Mouse (Mus musculus): ENCODE results near the gene Flt3. TPM values are rescaled to one million over a fixed set of nuclear protein-coding genes. Genes with fewer than 3 reads are reported as not detected.

The Flt3 gene
- total and polyA plus RNA-seq, 2 experiments from 2014 or later, result 2.5 to 2.8 TPM

DNA sequence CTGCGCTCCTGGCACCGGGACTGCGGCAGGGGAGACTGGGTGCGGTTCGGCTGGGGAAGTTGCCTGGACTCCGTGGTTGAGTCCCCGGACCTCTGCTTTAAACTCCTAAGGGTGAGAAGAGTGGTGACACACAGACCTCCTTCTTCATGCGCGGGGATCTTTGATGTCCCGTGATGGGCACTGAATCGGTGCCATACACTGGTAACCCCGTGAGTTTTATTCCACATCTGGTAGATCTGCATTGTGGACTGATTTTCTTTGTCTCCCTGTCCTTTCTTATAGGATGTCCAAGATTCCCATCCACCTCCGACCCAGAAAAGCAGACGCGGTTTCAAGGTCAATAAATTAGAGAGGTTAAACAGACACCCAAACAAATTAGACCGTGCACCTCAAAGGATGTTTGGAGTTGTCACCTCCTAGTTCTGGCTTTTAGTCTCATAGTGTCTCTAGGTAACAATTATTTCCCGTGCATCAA is 253 bp upstream of the Flt3 start:
- ATAC-seq, result no peak
- peak overlapping the region; percentile 54 for H3K27ac ChIP-seq
- no peak for TF ChIP-seq CTCF (IDR thresholded peaks at IDR 0.05; ENCODE audit: low read depth)
- peak overlapping the region; percentile 57 for H3K4me3 ChIP-seq (ENCODE audit: low read length)
- no peak for DNase-seq (ENCODE audit: low spot score)
- peaks cover 13% of the 10 kb centered on the region; the same call in 1 of the 2 replicates for H3K27me3 ChIP-seq (ENCODE audit: insufficient read depth, low read length)
- 2% methylated on average over 17 of the region's 17 CpGs for WGBS
- H3K4me1 ChIP-seq (ENCODE audit: insufficient read depth, low read length), result 0 out of 2 replicates have a peak, but pooled peaks cover 4% of the 10 kb centered on the region
- H3K4me2 ChIP-seq (ENCODE audit: low read depth, low read length), result peak overlapping the region; percentile 84
- H3K9ac ChIP-seq (replicated peaks; ENCODE audit: low read length), result peak overlapping the region; percentile 58
- H3K9me3 ChIP-seq (ENCODE audit: low read length), result no peaks in the 10 kb centered on the region
- H3K36me3 ChIP-seq (ENCODE audit: insufficient read depth, low read length), result no peaks in the 10 kb centered on the region

DNA sequence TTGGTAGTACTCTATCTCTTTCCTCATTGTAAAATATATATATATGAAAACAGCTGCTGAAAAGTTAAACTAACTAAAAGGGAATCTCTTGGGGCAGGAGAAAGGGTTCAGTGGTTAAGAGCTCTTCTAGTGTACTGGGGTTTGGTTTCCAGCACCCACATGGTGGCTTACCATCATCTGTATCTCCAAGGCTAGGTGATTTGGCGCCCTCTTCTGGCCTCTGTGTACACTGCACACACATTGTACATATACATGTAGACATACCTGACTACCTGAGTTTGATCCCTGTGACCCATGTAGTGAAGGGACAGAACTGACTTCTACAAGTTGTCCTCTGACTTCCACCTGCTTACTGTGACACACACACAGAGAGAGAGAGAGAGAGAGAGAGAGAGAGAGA is 5.2 kb downstream of the Flt3 start:
- ATAC-seq (no peak), DNase-seq (ENCODE audit: low spot score) (no peak)
- Histone ChIP-seq H3K36me3 (ENCODE audit: insufficient read depth, low read length) (no peaks in the 10 kb centered on the region), H3K9ac (replicated peaks; ENCODE audit: low read length) (no peak overlapping the region), H3K27ac (no peak overlapping the region), H3K4me1 (ENCODE audit: insufficient read depth, low read length) (no peaks in the 10 kb centered on the region), H3K9me3 (ENCODE audit: low read length) (no peaks in the 10 kb centered on the region), H3K4me3 (ENCODE audit: low read length) (no peak overlapping the region), H3K4me2 (ENCODE audit: low read depth, low read length) (no peak overlapping the region), H3K27me3 (ENCODE audit: insufficient read depth, low read length) (peaks cover 9% of the 10 kb centered on the region; the same call in 1 of the 2 replicates)
- TF ChIP-seq CTCF (IDR thresholded peaks at IDR 0.05; ENCODE audit: low read depth), result no peak; the same call in 1 of the 2 replicates
- 30% methylated on average over 1 of the region's 1 CpGs for WGBS

DNA sequence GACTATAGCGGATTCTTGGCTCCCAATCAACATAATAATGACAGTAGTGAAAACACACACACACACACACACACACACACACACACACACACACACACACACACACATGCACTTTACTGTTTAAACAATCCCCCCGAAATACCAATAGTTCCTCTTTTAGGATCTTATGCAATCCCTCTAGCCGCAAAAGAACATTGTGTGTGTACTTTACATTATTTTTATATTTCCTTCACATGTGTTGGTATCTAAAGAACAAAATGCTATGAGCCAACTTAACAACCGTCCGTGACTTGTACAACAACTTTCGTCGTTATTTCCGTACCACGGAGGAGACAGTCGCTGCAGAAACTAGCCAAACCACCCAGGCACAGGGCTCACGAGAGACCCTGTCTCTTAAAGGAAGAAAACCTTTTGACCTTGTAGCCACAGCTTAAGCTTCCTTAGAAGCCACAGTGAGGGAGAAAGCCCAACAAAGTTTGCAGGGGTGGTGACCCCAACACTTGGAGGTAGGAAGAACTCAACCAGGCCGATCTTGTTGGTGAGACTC is 7.5 kb downstream of the Flt3 start:
- no peaks in the 10 kb centered on the region for H3K4me1 ChIP-seq (ENCODE audit: insufficient read depth, low read length)
- H3K9ac ChIP-seq (replicated peaks; ENCODE audit: low read length), result no peak overlapping the region
- no peak overlapping the region for H3K4me2 ChIP-seq (ENCODE audit: low read depth, low read length)
- H3K36me3 ChIP-seq (ENCODE audit: insufficient read depth, low read length), result no peaks in the 10 kb centered on the region
- WGBS, result 84% methylated on average over 12 of the region's 12 CpGs
- TF ChIP-seq CTCF (IDR thresholded peaks at IDR 0.05; ENCODE audit: low read depth), result no peak
- H3K27me3 ChIP-seq (ENCODE audit: insufficient read depth, low read length), result no peaks in the 10 kb centered on the region
- DNase-seq (ENCODE audit: low spot score) (no peak), ATAC-seq (no peak)
- no peak overlapping the region for H3K27ac ChIP-seq
- H3K9me3 ChIP-seq (ENCODE audit: low read length), result no peaks in the 10 kb centered on the region
- no peak overlapping the region for H3K4me3 ChIP-seq (ENCODE audit: low read length)

DNA sequence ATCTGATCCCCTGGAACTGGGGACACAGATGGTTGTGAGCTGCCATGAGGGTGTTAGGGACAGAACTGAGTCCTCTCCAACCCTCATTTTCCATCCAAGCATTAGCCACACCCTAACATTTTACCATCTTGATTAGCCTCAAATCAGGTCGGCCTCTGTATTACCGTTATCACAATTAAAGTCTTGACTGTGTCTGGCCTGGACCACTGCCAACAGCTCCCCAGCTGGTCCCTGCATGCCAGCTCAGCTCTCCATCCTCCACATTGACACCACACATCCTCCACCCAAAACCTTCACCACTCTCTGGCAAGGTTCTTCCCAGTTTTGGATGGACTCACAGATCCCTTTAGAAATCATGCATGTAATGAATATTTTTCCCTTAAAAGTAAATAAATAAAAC is 9.5 kb downstream of the Flt3 start:
- Histone ChIP-seq H3K27ac (no peak overlapping the region), H3K4me1 (ENCODE audit: insufficient read depth, low read length) (no peaks in the 10 kb centered on the region), H3K9ac (replicated peaks; ENCODE audit: low read length) (no peak overlapping the region), H3K4me2 (ENCODE audit: low read depth, low read length) (no peak overlapping the region), H3K4me3 (ENCODE audit: low read length) (no peak overlapping the region), H3K27me3 (ENCODE audit: insufficient read depth, low read length) (no peaks in the 10 kb centered on the region), H3K9me3 (ENCODE audit: low read length) (no peaks in the 10 kb centered on the region), H3K36me3 (ENCODE audit: insufficient read depth, low read length) (no peaks in the 10 kb centered on the region)
- DNase-seq (ENCODE audit: low spot score) (no peak), ATAC-seq (no peak)
- TF ChIP-seq CTCF (IDR thresholded peaks at IDR 0.05; ENCODE audit: low read depth), result no peak
- 31% methylated on average over 2 of the region's 2 CpGs for WGBS

DNA sequence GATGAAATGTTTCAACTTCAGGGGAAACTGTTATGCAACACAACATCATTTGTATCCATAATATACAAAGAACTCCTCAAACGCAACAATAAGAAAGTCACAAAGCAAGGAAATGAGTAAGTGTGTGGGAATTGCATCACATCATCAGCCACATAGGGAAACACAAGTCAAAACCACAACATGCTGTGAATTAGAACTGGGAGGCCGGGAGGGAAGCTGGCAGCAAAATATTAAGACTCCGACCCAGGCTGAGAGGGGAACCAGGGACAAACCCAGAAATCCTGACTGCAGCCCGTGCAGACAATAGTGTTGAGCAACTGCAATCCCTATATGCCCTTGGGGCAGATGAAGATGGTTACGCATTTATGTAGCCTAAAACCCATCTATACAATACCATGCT is 11.2 kb downstream of the Flt3 start:
- Histone ChIP-seq H3K4me2 (ENCODE audit: low read depth, low read length) (no peak overlapping the region), H3K4me3 (ENCODE audit: low read length) (no peak overlapping the region), H3K9ac (replicated peaks; ENCODE audit: low read length) (no peak overlapping the region), H3K9me3 (ENCODE audit: low read length) (no peaks in the 10 kb centered on the region), H3K36me3 (ENCODE audit: insufficient read depth, low read length) (no peaks in the 10 kb centered on the region), H3K4me1 (ENCODE audit: insufficient read depth, low read length) (no peaks in the 10 kb centered on the region), H3K27me3 (ENCODE audit: insufficient read depth, low read length) (no peaks in the 10 kb centered on the region), H3K27ac (no peak overlapping the region)
- TF ChIP-seq CTCF (IDR thresholded peaks at IDR 0.05; ENCODE audit: low read depth), result no peak
- 85% methylated on average over 5 of the region's 5 CpGs for WGBS
- ATAC-seq (no peak), DNase-seq (ENCODE audit: low spot score) (no peak)

DNA sequence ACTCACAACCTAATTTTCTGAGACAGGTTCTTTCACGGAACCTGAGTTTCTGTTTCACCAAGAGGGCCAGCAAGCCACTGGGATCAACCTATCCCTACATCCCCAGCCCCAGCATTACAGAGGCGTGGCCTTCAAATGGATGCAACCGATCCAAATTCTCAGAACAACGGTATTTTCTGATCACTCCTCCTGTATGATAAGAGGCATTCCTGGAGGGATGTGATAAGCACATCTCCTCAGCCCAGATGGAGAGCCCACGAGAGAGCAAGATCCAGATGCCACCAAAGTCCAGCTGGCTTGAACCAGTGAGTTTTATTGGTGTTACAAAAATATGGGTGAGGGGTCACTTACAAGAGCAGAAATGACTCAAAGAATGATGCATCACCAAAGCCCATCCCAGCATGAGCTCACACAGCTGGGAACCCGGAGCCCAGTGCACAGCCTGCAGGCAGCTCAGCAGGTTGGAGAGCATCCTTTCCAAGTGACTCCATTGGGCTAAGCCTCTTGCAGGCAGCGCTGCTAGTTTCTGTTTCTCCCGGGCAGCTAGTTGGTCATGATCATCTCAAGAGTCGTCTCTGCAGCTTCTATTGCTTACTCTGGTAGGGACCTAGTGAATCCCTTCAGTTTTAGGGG is 11.8 kb downstream of the Flt3 start:
- H3K9me3 ChIP-seq (ENCODE audit: low read length), result no peaks in the 10 kb centered on the region
- H3K27ac ChIP-seq, result no peak overlapping the region
- H3K36me3 ChIP-seq (ENCODE audit: insufficient read depth, low read length), result no peaks in the 10 kb centered on the region
- no peak overlapping the region for H3K4me2 ChIP-seq (ENCODE audit: low read depth, low read length)
- no peak for DNase-seq (ENCODE audit: low spot score)
- no peak overlapping the region for H3K9ac ChIP-seq (replicated peaks; ENCODE audit: low read length)
- no peaks in the 10 kb centered on the region for H3K27me3 ChIP-seq (ENCODE audit: insufficient read depth, low read length)
- no peaks in the 10 kb centered on the region for H3K4me1 ChIP-seq (ENCODE audit: insufficient read depth, low read length)
- H3K4me3 ChIP-seq (ENCODE audit: low read length), result no peak overlapping the region
- ATAC-seq, result no peak
- no peak for TF ChIP-seq CTCF (IDR thresholded peaks at IDR 0.05; ENCODE audit: low read depth)
- WGBS, result 80% methylated on average over 9 of the region's 9 CpGs

DNA sequence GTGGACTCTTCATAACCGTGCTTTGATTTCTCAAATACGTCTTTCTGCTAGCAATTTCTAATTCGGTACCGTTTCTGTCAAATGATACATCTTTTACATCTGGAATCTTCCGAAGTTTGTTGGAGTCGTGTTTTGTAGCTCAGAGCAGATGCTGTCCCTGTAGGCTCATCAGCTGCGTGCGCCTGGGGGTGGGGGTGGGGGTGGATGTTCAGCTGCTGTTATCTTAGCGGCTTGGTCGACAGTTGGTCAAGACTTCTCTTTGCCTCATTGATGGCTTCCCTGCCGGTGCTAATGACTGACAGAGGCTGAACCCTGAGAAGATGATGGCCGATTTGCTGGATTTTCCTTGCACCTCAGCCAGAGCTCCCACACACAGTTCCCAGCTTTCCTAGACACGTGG is 13.4 kb downstream of the Flt3 start:
- 81% methylated on average over 13 of the region's 13 CpGs for WGBS
- H3K4me2 ChIP-seq (ENCODE audit: low read depth, low read length), result no peak overlapping the region
- H3K36me3 ChIP-seq (ENCODE audit: insufficient read depth, low read length), result no peaks in the 10 kb centered on the region
- DNase-seq (ENCODE audit: low spot score), result no peak
- H3K27ac ChIP-seq, result no peak overlapping the region
- no peak overlapping the region for H3K4me3 ChIP-seq (ENCODE audit: low read length)
- H3K4me1 ChIP-seq (ENCODE audit: insufficient read depth, low read length), result no peaks in the 10 kb centered on the region
- H3K9ac ChIP-seq (replicated peaks; ENCODE audit: low read length), result no peak overlapping the region
- no peaks in the 10 kb centered on the region for H3K27me3 ChIP-seq (ENCODE audit: insufficient read depth, low read length)
- ATAC-seq, result no peak
- TF ChIP-seq CTCF (IDR thresholded peaks at IDR 0.05; ENCODE audit: low read depth), result no peak
- H3K9me3 ChIP-seq (ENCODE audit: low read length), result no peaks in the 10 kb centered on the region

Measured in hindbrain, postnatal 0 days (tissue).